Comparison of ENCODE assay signal across 8 mouse cellular contexts in genomic region chr11:33162998-33163506, GRCm38 (mm10). TPM values are rescaled to one million over a fixed set of nuclear protein-coding genes. Genes with fewer than 3 reads are reported as not detected.
DNase-seq lines count a peak whose midpoint lies in the region; ATAC-seq lines count a peak whose summit lies in the region.

Gene Npm1, minus strand, starts transcription at chr11:33163206.

- H3K4me2 ChIP-seq in hindbrain, embryonic 14.5 days (replicated peaks): peak within 1 kb of the TSS; percentile 93

- no peaks in the 10 kb centered on the region for H3K27me3 ChIP-seq in hindbrain, embryonic 14.5 days (ENCODE audit: control insufficient read depth, insufficient read depth, low read length)

- ATAC-seq in hindbrain, embryonic 14.5 days (ENCODE audit: low FRiP score): peak; percentile 96

- peak; percentile 99 for DNase-seq in R1 (ENCODE audit: low read depth, low spot score)
- peak; percentile 99 to 100 for DNase-seq in cerebellum, postnatal 25 days
- DNase-seq in frontal cortex, postnatal 25 days (ENCODE audit: low spot score in 2 of 2): peak; percentile 99
- DNase-seq in hindbrain, embryonic 14.5 days (ENCODE audit: low spot score): peak; percentile 100
- peak; percentile 99 for DNase-seq in layer of hippocampus, postnatal 36 days
- peak; percentile 99 for DNase-seq in lung, postnatal 36 days
- peak; percentile 100 for DNase-seq in retina, postnatal 1 day
- DNase-seq in urinary bladder, adult 18-20 months (ENCODE audit: low spot score in 2 of 2): peak; percentile 97 to 99

- H3K4me3 ChIP-seq in hindbrain, embryonic 14.5 days (replicated peaks; ENCODE audit: low read length): peak within 1 kb of the TSS; percentile 94

- peaks cover 17% of the 10 kb centered on the region for H3K4me1 ChIP-seq in hindbrain, embryonic 14.5 days (replicated peaks; ENCODE audit: control insufficient read depth, insufficient read depth, low read length)

- WGBS in hindbrain, embryonic 14.5 days: 3% methylated on average over 48 of the region's 49 CpGs

- H3K9me3 ChIP-seq in hindbrain, embryonic 14.5 days (ENCODE audit: control insufficient read depth, low read length): no peaks in the 10 kb centered on the region

- H3K27ac ChIP-seq in hindbrain, embryonic 14.5 days: peak within 1 kb of the TSS; percentile 99

- peaks cover 34% of the 10 kb centered on the region for H3K36me3 ChIP-seq in hindbrain, embryonic 14.5 days (replicated peaks; ENCODE audit: control insufficient read depth, insufficient read depth)

- peak within 1 kb of the TSS; percentile 95 for H3K9ac ChIP-seq in hindbrain, embryonic 14.5 days

RNA-seq across cellular contexts. Expression of gene Npm1, which starts in this region (rescaled TPM):
- 418 and 450 TPM in 2 replicates for polyA plus RNA-seq in hindbrain, embryonic 14.5 days (2014; fragmentation: Nextera tagmentation; extraction: Ambion mirVana)
- 100 to 1,000 TPM; 178 to 185 TPM for total RNA-seq in layer of hippocampus, postnatal 36 days (2021)

Comparison
In these comparisons a context has a peak if more than half of its experiments do, and no peak if none do; other contexts are left out.
1. Peak in every context shown above with its lines: DNase-seq, ATAC-seq, H3K4me3 ChIP-seq and H3K27ac ChIP-seq.